Mouse (Mus musculus) liver, embryonic 14.5 days (tissue): ENCODE data around the gene Cryba4. TPM values are rescaled to one million over a fixed set of nuclear protein-coding genes. Genes with fewer than 3 reads are reported as not detected.

Experiments used
- ATAC-seq: fragments of 200-750 bp; cut with Nextera tagmentation; 2 replicates; pipeline ENCODE4 v1.8.0; 2017; ENCODE audit warnings: moderate number of reproducible peaks, mild to moderate bottlenecking, moderate library complexity; ENCODE audit not compliant: insufficient read depth
- DNase-seq, 3 experiments: peaks; one replicate each; pipeline ENCODE4 v3.0.0-alpha.2; 2012 to 2013; ENCODE audit warnings: low read depth in 3 of 3, low spot score in 3 of 3
- H3K27ac ChIP-seq: fragments of 300-500 bp; sonication (generic); 2 replicates; pipeline ENCODE4 v1.5.1; 2014; ENCODE audit warnings: moderate library complexity, mild to moderate bottlenecking, control low read depth, inconsistent platforms
- H3K27me3 ChIP-seq: fragments of 300-500 bp; sonication (generic); 2 replicates; pipeline ENCODE4 v1.6.1; 2014; ENCODE audit warnings: mild to moderate bottlenecking, low read length, moderate library complexity; ENCODE audit not compliant: control insufficient read depth, insufficient read depth
- H3K36me3 ChIP-seq: fragments of 300-500 bp; sonication (generic); replicated peaks from 2 replicates; pipeline ENCODE4 v1.6.1; 2014; ENCODE audit warnings: low read depth; ENCODE audit not compliant: control insufficient read depth, insufficient read depth
- H3K4me1 ChIP-seq, 2 experiments: fragments of 200-500 bp in 1 of 2; fragments of 300-500 bp in 1 of 2; sonication (generic) in 1 of 2; replicated peaks; 2 replicates each; pipeline ENCODE4 v1.6.1; 2012 to 2014; ENCODE audit warnings: antibody characterized with exemption in 1 of 2, inconsistent platforms in 1 of 2, low read length in 1 of 2; ENCODE audit not compliant: control insufficient read depth in 2 of 2, insufficient read depth in 2 of 2
- H3K4me2 ChIP-seq: fragments of 300-500 bp; sonication (generic); 2 replicates; pipeline ENCODE4 v1.6.1; 2014; ENCODE audit warnings: low read depth, mild to moderate bottlenecking, control low read depth, moderate library complexity
- H3K4me3 ChIP-seq, 2 experiments: fragments of 200-500 bp in 1 of 2; fragments of 300-500 bp in 1 of 2; sonication (generic) in 1 of 2; 2 replicates each; pipeline ENCODE4 v1.5.1; 2012 to 2014; ENCODE audit warnings: low read depth in 2 of 2, low read length in 2 of 2, mild to moderate bottlenecking in 2 of 2, control low read depth in 1 of 2, inconsistent platforms in 1 of 2, moderate library complexity in 1 of 2; ENCODE audit not compliant: insufficient read depth in 1 of 2
- H3K9ac ChIP-seq: fragments of 300-500 bp; sonication (generic); replicated peaks from 2 replicates; pipeline ENCODE4 v1.6.1; 2014; ENCODE audit warnings: mild to moderate bottlenecking, control low read depth, moderate library complexity
- H3K9me3 ChIP-seq: fragments of 300-500 bp; sonication (generic); 2 replicates; pipeline ENCODE4 v1.6.1; 2016; ENCODE audit warnings: low read length, mixed read lengths; ENCODE audit not compliant: control insufficient read depth
- CTCF ChIP-seq: IDR thresholded peaks from 2 replicates; pipeline ENCODE4 v1.5.1; 2016; ENCODE audit warnings: antibody characterized with exemption, low read depth, control low read depth
- EP300 ChIP-seq: IDR thresholded peaks from 2 replicates; pipeline ENCODE4 v1.6.1; 2016; ENCODE audit warnings: antibody characterized with exemption, low read depth
- WGBS: fragments of 180-500 bp; shearing (Covaris S2); extraction: QIAGEN DNeasy Blood & Tissue Kit; methylation state at CpG from one replicate; pipeline ENCODE4 v1.1.7; 2014; ENCODE audit not compliant: insufficient replicate concordance; 5-methylcytosine and 5-hydroxymethylcytosine counted together
- polyA plus RNA-seq, 2 experiments: library from polyadenylated mRNA; depleted of rRNA in 1 of 2; stranded (reverse) in 1 of 2; unstranded in 1 of 2; fragments of >200 nt; fragmentation: Nextera tagmentation in 1 of 2; extraction: Ambion mirVana in 1 of 2; gene quantifications; 2 replicates each; pipeline versions ENCODE4 v1.2.1 to v1.2.3; 2012 to 2014

The Cryba4 gene
- polyA plus RNA-seq, 2 experiments, result 0.39 to 0.95 TPM

- H3K36me3 ChIP-seq, result no peaks in the 10 kb centered on the region
- ATAC-seq, result no peak
- no peak overlapping the region for H3K27ac ChIP-seq
- no peak overlapping the region for H3K4me3 ChIP-seq
- TF ChIP-seq CTCF, result no peak
- TF ChIP-seq EP300, result no peak
- no peak for DNase-seq
- no peaks in the 10 kb centered on the region for H3K27me3 ChIP-seq
- H3K4me1 ChIP-seq, result peaks cover 14 to 63% of the 10 kb centered on the region in 2 experiments
- no peak overlapping the region for H3K4me2 ChIP-seq
- H3K9ac ChIP-seq, result no peak overlapping the region
- H3K9me3 ChIP-seq, result no peaks in the 10 kb centered on the region
- WGBS, result 58% methylated on average over 4 of the region's 4 CpGs
Measured at GRCm38 (mm10) chr5:112294696-112295095, 42.4 kb upstream of the Cryba4 start.

- Histone ChIP-seq H3K36me3 (no peaks in the 10 kb centered on the region), H3K9ac (no peak overlapping the region), H3K4me3 (no peak overlapping the region), H3K9me3 (no peaks in the 10 kb centered on the region), H3K4me1 (peaks cover 12 to 54% of the 10 kb centered on the region in 2 experiments), H3K27me3 (no peaks in the 10 kb centered on the region), H3K4me2 (no peak overlapping the region), H3K27ac (no peak overlapping the region)
- no peak for DNase-seq
- no peak for ATAC-seq
- TF ChIP-seq CTCF (no peak), EP300 (no peak)
- WGBS, result 37% methylated on average over 2 of the region's 2 CpGs
Measured at GRCm38 (mm10) chr5:112293800-112294199, 41.5 kb upstream of the Cryba4 start.

GRCm38 (mm10) chr5:112292343-112292980 is 40.1 kb upstream of the Cryba4 start:
- TF ChIP-seq CTCF (no peak), EP300 (no peak)
- Histone ChIP-seq H3K9ac (no peak overlapping the region), H3K4me2 (no peak overlapping the region), H3K36me3 (no peaks in the 10 kb centered on the region), H3K27me3 (no peaks in the 10 kb centered on the region), H3K27ac (no peak overlapping the region), H3K4me1 (peaks cover 12 to 51% of the 10 kb centered on the region in 2 experiments), H3K9me3 (no peaks in the 10 kb centered on the region), H3K4me3 (no peak overlapping the region)
- no peak for DNase-seq
- WGBS, result 73% methylated on average over 17 of the region's 17 CpGs
- no peak for ATAC-seq

- Histone ChIP-seq H3K4me3 (no peak overlapping the region), H3K27ac (no peak overlapping the region), H3K4me2 (no peak overlapping the region), H3K36me3 (no peaks in the 10 kb centered on the region), H3K4me1 (peaks cover 10 to 51% of the 10 kb centered on the region in 2 experiments), H3K9me3 (no peaks in the 10 kb centered on the region), H3K9ac (no peak overlapping the region), H3K27me3 (no peaks in the 10 kb centered on the region)
- DNase-seq (no peak), ATAC-seq (no peak)
- WGBS, result 82% methylated on average over 5 of the region's 5 CpGs
- TF ChIP-seq CTCF (no peak), EP300 (no peak)
Measured at GRCm38 (mm10) chr5:112291866-112292265, 39.5 kb upstream of the Cryba4 start.

- H3K9ac ChIP-seq, result no peak overlapping the region
Measured at GRCm38 (mm10) chr5:112290536-112290880, 38.2 kb upstream of the Cryba4 start.

More at GRCm38 (mm10) chr5:112290536-112290880, 38.2 kb upstream of the Cryba4 start:
- H3K4me3 ChIP-seq, result no peak overlapping the region
- no peaks in the 10 kb centered on the region for H3K27me3 ChIP-seq
- H3K36me3 ChIP-seq, result no peaks in the 10 kb centered on the region
- DNase-seq (no peak), ATAC-seq (no peak)
- no peak overlapping the region for H3K4me2 ChIP-seq
- H3K9me3 ChIP-seq, result no peaks in the 10 kb centered on the region
- H3K4me1 ChIP-seq, result peaks cover 12 to 47% of the 10 kb centered on the region in 2 experiments
- H3K27ac ChIP-seq, result no peak overlapping the region
- TF ChIP-seq EP300 (no peak), CTCF (no peak)
- WGBS, result 82% methylated on average over 8 of the region's 8 CpGs
